15 mouse cellular contexts compared by ENCODE assay signal in the genomic region with DNA sequence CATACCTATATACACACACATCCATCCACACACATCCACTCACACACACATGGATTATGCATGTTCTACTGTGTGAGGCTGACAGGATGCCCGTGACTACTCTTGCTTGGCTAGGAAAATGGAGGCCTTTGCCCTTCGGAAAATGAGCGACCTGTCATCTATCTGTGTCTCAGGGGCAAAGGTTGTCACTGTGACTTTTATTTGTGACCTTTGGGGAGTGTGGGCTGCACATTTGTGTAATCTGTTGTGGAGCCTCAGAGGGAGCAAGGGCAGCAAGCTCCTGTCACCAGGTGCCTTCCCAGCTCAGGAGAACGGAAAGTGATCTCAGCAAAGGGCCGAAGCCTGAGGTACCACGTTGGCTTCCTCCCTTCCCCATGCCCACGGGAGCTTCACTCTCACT. TPM values are rescaled to one million over a fixed set of nuclear protein-coding genes. Genes with fewer than 3 reads are reported as not detected.
A peak's percentile ranks its signal among the peaks of the same experiment; 100 is the strongest.
DNase-seq lines count a peak whose midpoint lies in the region; ATAC-seq and TF ChIP-seq lines count a peak whose summit lies in the region.
"Had no signal": no experiment of that assay in that cellular context is flagged by ENCODE, and none has a peak within 500 bp of the region (broad histone marks: within the 10 kb centered on the region; RNA-seq: fewer than 3 reads in every experiment).

No protein-coding gene starts in this region.

- peak overlapping the region; percentile 94 for H3K27ac ChIP-seq in gastrocnemius, adult 2 months
- peak overlapping the region; percentile 27 for H3K27ac ChIP-seq in intestine, embryonic 16.5 days (ENCODE audit: low read length)
- H3K27ac ChIP-seq in intestine, embryonic 15.5 days, result no peak overlapping the region
- peak overlapping the region; percentile 74; the same call in 1 of the 2 replicates for H3K27ac ChIP-seq in cortical plate, adult 2 months (ENCODE audit: insufficient read depth, low read length)
- H3K27ac ChIP-seq in liver, embryonic 15.5 days (replicated peaks), result peak overlapping the region; percentile 55; the same call in 1 of the 2 replicates

- no peaks in the 10 kb centered on the region for H3K9me3 ChIP-seq in intestine, embryonic 16.5 days (ENCODE audit: control insufficient read depth, low read length)
- H3K9me3 ChIP-seq in intestine, embryonic 15.5 days, result no peaks in the 10 kb centered on the region
- H3K9me3 ChIP-seq in liver, embryonic 15.5 days (replicated peaks), result no peaks in the 10 kb centered on the region
- H3K9me3 ChIP-seq: midbrain, embryonic 12.5 days had no signal

- 78% methylated on average over 7 of the region's 7 CpGs for WGBS in intestine, embryonic 16.5 days
- whole genome bisulfite sequencing in intestine, embryonic 15.5 days, result 70% methylated on average over 7 of the region's 7 CpGs
- WGBS in liver, embryonic 15.5 days (ENCODE audit: insufficient replicate concordance), result 70% methylated on average over 7 of the region's 7 CpGs

- no peak for ATAC-seq in intestine, embryonic 16.5 days
- no peak for ATAC-seq in intestine, embryonic 15.5 days
- peak; percentile 28; the same call in 1 of the 2 replicates for ATAC-seq in liver, embryonic 15.5 days (ENCODE audit: insufficient read depth)

- H3K4me2 ChIP-seq in intestine, embryonic 16.5 days (ENCODE audit: low read depth, low read length), result no peak overlapping the region
- no peak overlapping the region for H3K4me2 ChIP-seq in intestine, embryonic 15.5 days (replicated peaks)
- H3K4me2 ChIP-seq in liver, embryonic 15.5 days, result no peak overlapping the region
- H3K4me2 ChIP-seq: midbrain, embryonic 12.5 days had no signal

- no peaks in the 10 kb centered on the region for H3K27me3 ChIP-seq in intestine, embryonic 16.5 days (replicated peaks; ENCODE audit: control insufficient read depth, insufficient read depth, low read length)
- no peaks in the 10 kb centered on the region for H3K27me3 ChIP-seq in intestine, embryonic 15.5 days (replicated peaks)
- no peaks in the 10 kb centered on the region for H3K27me3 ChIP-seq in liver, embryonic 15.5 days

- peak overlapping the region; percentile 34 for H3K4me3 ChIP-seq in gastrocnemius, adult 2 months
- no peak overlapping the region for H3K4me3 ChIP-seq in intestine, embryonic 16.5 days (ENCODE audit: low read length)
- H3K4me3 ChIP-seq in intestine, embryonic 15.5 days (replicated peaks), result no peak overlapping the region
- H3K4me3 ChIP-seq in cortical plate, adult 2 months (ENCODE audit: insufficient read depth, low read length), result no peak overlapping the region
- H3K4me3 ChIP-seq in liver, embryonic 15.5 days (replicated peaks), result no peak overlapping the region
- H3K4me3 ChIP-seq: midbrain, embryonic 12.5 days had no signal

- H3K36me3 ChIP-seq in intestine, embryonic 16.5 days (ENCODE audit: control insufficient read depth, insufficient read depth, low read length), result no peaks in the 10 kb centered on the region
- H3K36me3 ChIP-seq in intestine, embryonic 15.5 days, result no peaks in the 10 kb centered on the region
- no peaks in the 10 kb centered on the region for H3K36me3 ChIP-seq in liver, embryonic 15.5 days (replicated peaks)
- H3K36me3 ChIP-seq: midbrain, embryonic 12.5 days had no signal

- intact Hi-C loops in gastrocnemius, adult 2 months (cut with DNase I), result no loop called here

- TF ChIP-seq POLR2A in cortical plate, adult 2 months (IDR thresholded peaks at IDR 0.05; ENCODE audit: extremely low read depth, insufficient read depth, low read length), result no peak

- H3K9ac ChIP-seq in intestine, embryonic 16.5 days (ENCODE audit: low read depth, low read length), result peak overlapping the region; percentile 57
- H3K9ac ChIP-seq in intestine, embryonic 15.5 days, result no peak overlapping the region
- H3K9ac ChIP-seq in liver, embryonic 15.5 days, result no peak overlapping the region
- H3K9ac ChIP-seq: midbrain, embryonic 12.5 days had no signal

- DNase-seq in gastrocnemius, adult 2 months, result no peak
- no peak for DNase-seq in gastrocnemius, postnatal 10 days
- DNase-seq in thymus, postnatal 36 days, result no peak
- DNase-seq in right cerebral cortex, postnatal 4 days, result no peak
- DNase-seq: lung, postnatal 10 days; thymus, adult 2 months had no signal

- TF ChIP-seq CTCF in gastrocnemius, adult 2 months (IDR thresholded peaks at IDR 0.05), result no peak
- TF ChIP-seq CTCF in cortical plate, adult 2 months (IDR thresholded peaks at IDR 0.05; ENCODE audit: extremely low read depth, insufficient read depth, low read length), result no peak

- peaks cover 28% of the 10 kb centered on the region for H3K4me1 ChIP-seq in intestine, embryonic 16.5 days (ENCODE audit: control insufficient read depth, insufficient read depth, low read length)
- peaks cover 28% of the 10 kb centered on the region for H3K4me1 ChIP-seq in intestine, embryonic 15.5 days (replicated peaks)
- H3K4me1 ChIP-seq in cortical plate, adult 2 months (ENCODE audit: control insufficient read depth, insufficient read depth, low read length), result peaks cover 9% of the 10 kb centered on the region
- peaks cover 52% of the 10 kb centered on the region for H3K4me1 ChIP-seq in liver, embryonic 15.5 days (replicated peaks)

RNA-seq across cellular contexts. Expression of a gene that starts 25.2 kb away (rescaled TPM):
- 10 to 100 TPM; 85.3 to 93.9 TPM for total RNA-seq in gastrocnemius, adult 2 months (2021)
- 10 to 100 TPM; 67.9 to 70.7 TPM for total RNA-seq in gastrocnemius, postnatal 10 days (2021)
- polyA plus RNA-seq in intestine, embryonic 16.5 days (2015; fragmentation: Nextera tagmentation; extraction: Ambion mirVana), result 30.7 and 37.8 TPM in 2 replicates
- polyA plus RNA-seq in intestine, embryonic 15.5 days (2015; fragmentation: Nextera tagmentation; extraction: Ambion mirVana), result 22.4 and 22.8 TPM in 2 replicates
- polyA plus RNA-seq in cortical plate, adult 2 months (2012; rRNA removed), result 11.1 and 11.4 TPM in 2 replicates
- 4.6 and 5.3 TPM in 2 replicates for polyA plus RNA-seq in liver, embryonic 15.5 days (2015; fragmentation: Nextera tagmentation; extraction: Ambion mirVana)

RNA-seq across cellular contexts. Expression of a gene that starts 35.4 kb away (rescaled TPM):
- not detected for total RNA-seq in gastrocnemius, adult 2 months (2021)
- not detected for total RNA-seq in gastrocnemius, postnatal 10 days (2021)
- polyA plus RNA-seq in intestine, embryonic 16.5 days (2015; fragmentation: Nextera tagmentation; extraction: Ambion mirVana), result 0.28 and 0.68 TPM in 2 replicates
- 0.93 and 0.99 TPM in 2 replicates for polyA plus RNA-seq in intestine, embryonic 15.5 days (2015; fragmentation: Nextera tagmentation; extraction: Ambion mirVana)
- polyA plus RNA-seq in cortical plate, adult 2 months (2012; rRNA removed), result not detected in 2 replicates
- polyA plus RNA-seq in liver, embryonic 15.5 days (2015; fragmentation: Nextera tagmentation; extraction: Ambion mirVana), result not detected in 2 replicates
- total RNA-seq: gastrocnemius, postnatal 25 days; left cerebral cortex, adult 8-10 months; MEL; neutrophil, adult 5-6 weeks had no signal
- polyA plus RNA-seq: midbrain, embryonic 12.5 days had no signal
